Mouse (Mus musculus) kidney, postnatal 10 days (tissue): Measurements from ENCODE around the gene Mag.
"Not testable (repeated sequence)": the region's sequence is repeated elsewhere in the genome, so short reads cannot be mapped to it uniquely, and the experiment has no call there.

ENCODE experiments used
- DNase-seq: peaks from one replicate; pipeline ENCODE4 v3.0.0; 2021; ENCODE audit warnings: mixed read lengths

Mag gene

GRCm38 (mm10) chr7:30914732-30915131 lies at the start of gene Mag:
TSS of gene Mag (minus strand) at chr7:30914873.
- no peak for DNase-seq

GRCm38 (mm10) chr7:30964366-30964765 lies 49.7 kb upstream of the Mag start:
- DNase-seq = no peak

GRCm38 (mm10) chr7:30962862-30963261 lies 48.2 kb upstream of the Mag start:
- no peak for DNase-seq

GRCm38 (mm10) chr7:30959786-30960349 lies 45.2 kb upstream of the Mag start:
- DNase-seq = no peak

GRCm38 (mm10) chr7:30958866-30959487 lies 44.3 kb upstream of the Mag start:
- no peak for DNase-seq

- peak; percentile 49 for DNase-seq
These were observed 43.6 kb upstream of the Mag start for GRCm38 (mm10) chr7:30958109-30958865.

- DNase-seq = peak; percentile 95
These were observed 42.7 kb upstream of the Mag start for GRCm38 (mm10) chr7:30957367-30957783.

GRCm38 (mm10) chr7:30956756-30957366 lies 42.2 kb upstream of the Mag start, which contains the start of gene Usf2:
TSS of gene Usf2 (minus strand) at chr7:30956803.
- peak; percentile 90 for DNase-seq

- no peak for DNase-seq
These were observed 41.7 kb upstream of the Mag start for GRCm38 (mm10) chr7:30956357-30956751.

GRCm38 (mm10) chr7:30955584-30956356 lies 41.1 kb upstream of the Mag start:
- peak; percentile 95 for DNase-seq

- DNase-seq = no peak
These were observed 40.4 kb upstream of the Mag start for GRCm38 (mm10) chr7:30954971-30955520.

- no peak for DNase-seq
These were observed 39.4 kb upstream of the Mag start for GRCm38 (mm10) chr7:30954036-30954435.

GRCm38 (mm10) chr7:30953459-30953858 lies 38.8 kb upstream of the Mag start:
- no peak for DNase-seq

GRCm38 (mm10) chr7:30952441-30953265 lies 38.0 kb upstream of the Mag start:
- no peak for DNase-seq

- DNase-seq = not testable (repeated sequence)
These were observed 35.2 kb upstream of the Mag start for GRCm38 (mm10) chr7:30949902-30950301.

- no peak for DNase-seq
These were observed 31.2 kb upstream of the Mag start for GRCm38 (mm10) chr7:30945876-30946275.

GRCm38 (mm10) chr7:30945466-30945865 lies 30.8 kb upstream of the Mag start:
- not testable (repeated sequence) for DNase-seq

- DNase-seq = not testable (repeated sequence)
These were observed 30.0 kb upstream of the Mag start for GRCm38 (mm10) chr7:30944706-30945105.

- DNase-seq = no peak
These were observed 29.4 kb upstream of the Mag start, which contains the start of gene Hamp for GRCm38 (mm10) chr7:30943909-30944635. TSS of gene Hamp (minus strand) at chr7:30944032.

GRCm38 (mm10) chr7:30942365-30942764 lies 27.7 kb upstream of the Mag start:
- not testable (repeated sequence) for DNase-seq

- DNase-seq = not testable (repeated sequence)
These were observed 25.4 kb upstream of the Mag start for GRCm38 (mm10) chr7:30940070-30940469.
